Mouse (Mus musculus): ENCODE results near the gene Rer1.

DNA sequence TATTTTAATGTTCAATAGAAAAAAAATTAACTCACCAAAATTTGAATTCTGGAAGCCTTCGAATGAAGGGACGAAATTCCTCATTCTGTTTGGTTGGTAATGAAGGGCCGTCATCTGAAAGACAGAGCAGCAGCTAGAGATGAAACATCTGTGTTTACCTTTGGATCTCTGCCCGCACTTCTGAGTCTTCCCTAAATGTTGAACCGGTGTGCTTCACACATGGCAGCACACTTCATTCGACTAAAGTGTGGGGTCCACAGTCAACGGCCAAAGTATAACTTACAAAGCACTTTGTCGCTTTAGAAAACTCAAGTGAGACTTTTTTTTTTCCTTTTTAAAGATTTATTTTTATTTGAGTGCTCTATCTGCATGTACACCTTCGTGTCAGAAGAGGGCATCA lies 9.5 kb downstream of the Rer1 start:
- no peak for TF ChIP-seq CTCF (IDR thresholded peaks at IDR 0.05; ENCODE audit: borderline replicate concordance, control insufficient read depth, extremely low read depth, insufficient read depth, low read length, poor library complexity)
- TF ChIP-seq POLR2A (IDR thresholded peaks at IDR 0.05; ENCODE audit: control insufficient read depth, extremely low read depth, insufficient read depth, low read length, poor library complexity), result no peak

All from thymus, adult 2 months (tissue).